Mouse (Mus musculus): Measurements from ENCODE around the gene Plekhj1.
"Not testable (repeated sequence)": the region's sequence is repeated elsewhere in the genome, so short reads cannot be mapped to it uniquely, and the experiment has no call there.

DNA sequence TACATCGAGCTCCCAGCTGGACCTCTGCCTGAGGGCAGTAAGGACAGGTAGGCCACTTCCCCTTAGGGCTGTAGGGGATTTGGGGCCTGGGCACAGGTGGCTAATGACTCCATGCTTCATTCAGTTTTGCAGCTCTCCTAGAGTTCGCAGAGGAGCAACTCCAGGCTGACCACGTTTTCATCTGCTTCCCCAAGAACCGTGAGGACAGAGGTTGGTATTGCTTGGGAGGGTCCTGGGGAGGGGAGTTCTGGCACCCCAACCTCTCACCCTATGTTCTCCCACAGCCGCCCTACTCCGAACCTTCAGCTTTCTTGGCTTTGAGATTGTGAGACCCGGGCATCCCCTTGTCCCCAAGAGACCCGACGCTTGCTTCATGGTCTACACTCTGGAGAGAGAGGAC, 30.2 kb upstream of the Plekhj1 start:
- not testable (repeated sequence) for TF ChIP-seq ZC3H11A (IDR thresholded peaks at IDR 0.05; ENCODE audit: borderline replicate concordance, low read depth, low read length); ZNF384 (IDR thresholded peaks at IDR 0.05; ENCODE audit: low read depth, low read length); CHD2 (IDR thresholded peaks at IDR 0.05; ENCODE audit: low read depth, low read length)
